Mouse (Mus musculus) forebrain, embryonic 15.5 days (tissue): ENCODE measurements around the gene Traf3ip1. TPM values are rescaled to one million over a fixed set of nuclear protein-coding genes. Genes with fewer than 3 reads are reported as not detected.

Experiments used
- ATAC-seq: fragments of 200-750 bp; cut with Nextera tagmentation; replicated peaks from 2 replicates; pipeline ENCODE4 v1.8.0; 2017; ENCODE audit warnings: mild to moderate bottlenecking, moderate TSS enrichment, moderate library complexity
- H3K27ac ChIP-seq: fragments of 300-500 bp; sonication (generic); replicated peaks from 2 replicates; pipeline ENCODE4 v1.5.1; 2015; ENCODE audit warnings: mild to moderate bottlenecking, inconsistent platforms
- H3K27me3 ChIP-seq: fragments of 300-500 bp; sonication (generic); 2 replicates; pipeline ENCODE4 v1.6.1; 2015; ENCODE audit warnings: inconsistent platforms
- H3K36me3 ChIP-seq: fragments of 300-500 bp; sonication (generic); 2 replicates; pipeline ENCODE4 v1.6.1; 2015; ENCODE audit warnings: mild to moderate bottlenecking, inconsistent platforms
- H3K4me1 ChIP-seq: fragments of 300-500 bp; sonication (generic); 2 replicates; pipeline ENCODE4 v1.6.1; 2015; ENCODE audit warnings: inconsistent platforms
- H3K4me2 ChIP-seq: fragments of 300-500 bp; sonication (generic); replicated peaks from 2 replicates; pipeline ENCODE4 v1.6.1; 2015; ENCODE audit warnings: mild to moderate bottlenecking, inconsistent platforms
- H3K4me3 ChIP-seq: fragments of 300-500 bp; sonication (generic); 2 replicates; pipeline ENCODE4 v1.5.1; 2015; ENCODE audit warnings: mild to moderate bottlenecking, inconsistent platforms
- H3K9ac ChIP-seq: fragments of 300-500 bp; sonication (generic); replicated peaks from 2 replicates; pipeline ENCODE4 v1.6.1; 2015; ENCODE audit warnings: mild to moderate bottlenecking, inconsistent platforms
- H3K9me3 ChIP-seq: fragments of 300-500 bp; sonication (generic); 2 replicates; pipeline ENCODE4 v1.6.1; 2016; ENCODE audit warnings: inconsistent platforms
- WGBS: fragments of 180-500 bp; shearing (Covaris S2); methylation state at CpG from one replicate; pipeline ENCODE4 v1.1.7; 2015; ENCODE audit warnings: mixed read lengths; 5-methylcytosine and 5-hydroxymethylcytosine counted together
- polyA plus RNA-seq: library from polyadenylated mRNA; unstranded; fragments of >200 nt; fragmentation: Nextera tagmentation; extraction: Ambion mirVana; gene quantifications from 2 replicates; pipeline ENCODE4 v1.2.1, GENCODE M21; 2015

The Traf3ip1 gene
- polyA plus RNA-seq, 1 experiment from 2014 or later = 9.5 TPM

GRCm38 (mm10) chr1:91567269-91567668 lies 72.8 kb downstream of the Traf3ip1 start:
- no peak overlapping the region for H3K27ac ChIP-seq
- no peaks in the 10 kb centered on the region for H3K4me1 ChIP-seq
- H3K9me3 ChIP-seq = no peaks in the 10 kb centered on the region
- no peak overlapping the region for H3K4me3 ChIP-seq
- H3K27me3 ChIP-seq = no peaks in the 10 kb centered on the region
- no peak overlapping the region for H3K9ac ChIP-seq
- H3K36me3 ChIP-seq = no peaks in the 10 kb centered on the region
- whole genome bisulfite sequencing = 73% methylated on average over 2 of the region's 2 CpGs
- no peak for ATAC-seq
- no peak overlapping the region for H3K4me2 ChIP-seq

- no peak overlapping the region for H3K9ac ChIP-seq
- no peaks in the 10 kb centered on the region for H3K27me3 ChIP-seq
- no peaks in the 10 kb centered on the region for H3K4me1 ChIP-seq
- H3K36me3 ChIP-seq = no peaks in the 10 kb centered on the region
- WGBS = 83% methylated on average over 10 of the region's 10 CpGs
- H3K4me2 ChIP-seq = no peak overlapping the region
- H3K9me3 ChIP-seq = no peaks in the 10 kb centered on the region
- ATAC-seq = no peak
- H3K4me3 ChIP-seq = no peak overlapping the region
- H3K27ac ChIP-seq = no peak overlapping the region
Measured at GRCm38 (mm10) chr1:91572458-91572857, 78.0 kb downstream of the Traf3ip1 start.

DNA sequence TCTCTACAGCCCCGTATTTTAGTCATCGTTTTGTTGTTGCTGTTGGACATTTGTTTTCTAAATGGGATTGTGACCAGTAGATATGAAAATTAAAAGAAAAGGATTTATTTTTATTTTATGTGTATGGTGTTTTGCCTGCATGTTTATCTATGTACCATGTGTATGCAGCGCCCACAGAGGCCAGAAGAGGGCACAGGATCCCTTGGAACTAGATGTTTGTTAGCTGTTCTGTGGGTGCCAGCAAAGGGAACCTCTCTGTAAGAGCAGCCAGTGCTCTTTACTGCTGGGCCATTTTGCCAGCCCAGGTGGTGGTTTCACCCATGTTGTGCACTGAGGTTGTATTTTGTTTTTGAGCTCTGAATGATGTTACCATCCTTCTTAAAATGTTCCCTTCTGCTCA lies 79.8 kb downstream of the Traf3ip1 start:
- Histone ChIP-seq H3K4me3 (no peak overlapping the region), H3K9me3 (no peaks in the 10 kb centered on the region), H3K27me3 (no peaks in the 10 kb centered on the region), H3K4me1 (no peaks in the 10 kb centered on the region), H3K9ac (no peak overlapping the region), H3K27ac (no peak overlapping the region), H3K4me2 (no peak overlapping the region), H3K36me3 (no peaks in the 10 kb centered on the region)
- ATAC-seq = no peak
- WGBS = 76% methylated on average over 3 of the region's 3 CpGs

GRCm38 (mm10) chr1:91577883-91578517 lies 83.6 kb downstream of the Traf3ip1 start:
- H3K27ac ChIP-seq = no peak overlapping the region
- H3K4me2 ChIP-seq = no peak overlapping the region
- ATAC-seq = no peak
- no peaks in the 10 kb centered on the region for H3K27me3 ChIP-seq
- no peaks in the 10 kb centered on the region for H3K9me3 ChIP-seq
- H3K36me3 ChIP-seq = no peaks in the 10 kb centered on the region
- WGBS = 82% methylated on average over 7 of the region's 7 CpGs
- H3K4me3 ChIP-seq = no peak overlapping the region
- no peak overlapping the region for H3K9ac ChIP-seq
- no peaks in the 10 kb centered on the region for H3K4me1 ChIP-seq

Other genes starting within 250 kb of the Traf3ip1 start
- gene Ube2f, start 244.3 kb upstream of the Traf3ip1 start, polyA plus RNA-seq = 68.7 and 70.3 TPM in 2 replicates
- gene Scly, start 196.3 kb upstream of the Traf3ip1 start, polyA plus RNA-seq = 7.9 and 9.1 TPM in 2 replicates
- gene Espnl, start 172.6 kb upstream of the Traf3ip1 start, polyA plus RNA-seq = 0.06 and 0.10 TPM in 2 replicates
- 0.08 TPM in 1 of 2 replicates, not detected in the other for gene Klhl30, start 143.6 kb upstream of the Traf3ip1 start, polyA plus RNA-seq
- 0.20 TPM in 2 replicates for gene Erfe, start 128.2 kb upstream of the Traf3ip1 start, polyA plus RNA-seq
- gene Ilkap, start 95.8 kb upstream of the Traf3ip1 start, polyA plus RNA-seq = 167 and 177 TPM in 2 replicates
- 260 and 267 TPM in 2 replicates for gene Hes6, start 80.6 kb upstream of the Traf3ip1 start, polyA plus RNA-seq
- 4.5 and 5.4 TPM in 2 replicates for gene Per2, start 35.3 kb upstream of the Traf3ip1 start, polyA plus RNA-seq
- 15.0 and 15.3 TPM in 2 replicates for gene Asb1, start 45.9 kb downstream of the Traf3ip1 start, polyA plus RNA-seq